ENCODE assay signal across 10 mouse cellular contexts in genomic region chr1:78203622-78204211, GRCm38 (mm10). TPM values are rescaled to one million over a fixed set of nuclear protein-coding genes. Genes with fewer than 3 reads are reported as not detected.
DNase-seq lines count a peak whose midpoint lies in the region; ATAC-seq and TF ChIP-seq lines count a peak whose summit lies in the region.
"Had no signal": no experiment of that assay in that cellular context is flagged by ENCODE, and none has a peak within 500 bp of the region (broad histone marks: within the 10 kb centered on the region; RNA-seq: fewer than 3 reads in every experiment).

No protein-coding gene starts in this region.

- peak overlapping the region; percentile 76 for H3K4me2 ChIP-seq in heart, embryonic 14.5 days (ENCODE audit: low read length)
- peak overlapping the region; percentile 44 for H3K4me2 ChIP-seq in liver, embryonic 14.5 days (ENCODE audit: low read depth)
- H3K4me2 ChIP-seq in stomach, embryonic 16.5 days (ENCODE audit: low read depth, low read length): peak overlapping the region; percentile 65

- H3K4me3 ChIP-seq in heart, embryonic 14.5 days (ENCODE audit: control insufficient read depth in 1 of 2, insufficient read depth in 1 of 2, low read depth in 1 of 2, low read length in 2 of 2): peak overlapping the region; percentile 44 to 49
- H3K4me3 ChIP-seq in liver, embryonic 14.5 days (ENCODE audit: insufficient read depth in 1 of 2, low read depth in 2 of 2, low read length in 2 of 2): peak overlapping the region in 1 of 2 experiments; percentile 20; a peak in 2 of 4 replicates
- H3K4me3 ChIP-seq in stomach, embryonic 16.5 days (replicated peaks; ENCODE audit: low read length): peak overlapping the region; percentile 50

- H3K36me3 ChIP-seq in heart, embryonic 14.5 days (ENCODE audit: control insufficient read depth, insufficient read depth, low read length): no peaks in the 10 kb centered on the region
- no peaks in the 10 kb centered on the region for H3K36me3 ChIP-seq in liver, embryonic 14.5 days (replicated peaks; ENCODE audit: control insufficient read depth, insufficient read depth, low read depth)
- H3K36me3 ChIP-seq in stomach, embryonic 16.5 days (ENCODE audit: control insufficient read depth, insufficient read depth, low read length): no peaks in the 10 kb centered on the region

- H3K27me3 ChIP-seq in heart, embryonic 14.5 days (ENCODE audit: control insufficient read depth, insufficient read depth, low read length): peaks cover 97% of the 10 kb centered on the region
- peaks cover 79% of the 10 kb centered on the region for H3K27me3 ChIP-seq in liver, embryonic 14.5 days (ENCODE audit: control insufficient read depth, insufficient read depth, low read length)
- H3K27me3 ChIP-seq in stomach, embryonic 16.5 days (ENCODE audit: control insufficient read depth, insufficient read depth, low read length): peaks cover 88% of the 10 kb centered on the region

- ATAC-seq in heart, embryonic 14.5 days (ENCODE audit: insufficient number of reproducible peaks, insufficient read depth, low FRiP score, low read depth): no peak
- no peak for ATAC-seq in liver, embryonic 14.5 days (ENCODE audit: insufficient read depth)
- no peak; the same call in 1 of the 2 replicates for ATAC-seq in stomach, embryonic 16.5 days (ENCODE audit: insufficient read depth, low FRiP score)

- intact Hi-C loops in heart, postnatal 25 days (cut with DNase I): no loop called here

- DNase-seq in heart, adult 18-20 months: peak; percentile 19 to 49
- no peak for DNase-seq in heart, postnatal 25 days (ENCODE audit: low spot score)
- peak; percentile 44 for DNase-seq in NIH3T3 (ENCODE audit: low read depth)
- DNase-seq in liver, embryonic 14.5 days (ENCODE audit: low read depth in 3 of 3, low spot score in 3 of 3): no peak
- DNase-seq in ovary, postnatal 36 days (ENCODE audit: low spot score): no peak
- DNase-seq in thymus, postnatal 36 days: no peak

- H3K9me3 ChIP-seq in heart, embryonic 14.5 days (ENCODE audit: control insufficient read depth, low read length): no peaks in the 10 kb centered on the region
- no peaks in the 10 kb centered on the region for H3K9me3 ChIP-seq in liver, embryonic 14.5 days (ENCODE audit: control insufficient read depth, low read length)
- no peaks in the 10 kb centered on the region for H3K9me3 ChIP-seq in stomach, embryonic 16.5 days (replicated peaks; ENCODE audit: control insufficient read depth, low read length)

- H3K9ac ChIP-seq in heart, embryonic 14.5 days (ENCODE audit: low read length): no peak overlapping the region
- H3K9ac ChIP-seq in liver, embryonic 14.5 days (replicated peaks): no peak overlapping the region
- H3K9ac ChIP-seq in stomach, embryonic 16.5 days (ENCODE audit: low read length): no peak overlapping the region

- TF ChIP-seq EP300 in liver, embryonic 14.5 days (IDR thresholded peaks at IDR 0.05; ENCODE audit: low read depth): no peak

- under 1% methylated on average over 33 of the region's 33 CpGs for WGBS in heart, embryonic 14.5 days
- WGBS in liver, embryonic 14.5 days (ENCODE audit: insufficient replicate concordance): under 1% methylated on average over 33 of the region's 33 CpGs
- WGBS in stomach, embryonic 16.5 days: under 1% methylated on average over 33 of the region's 33 CpGs

- no peak overlapping the region for H3K27ac ChIP-seq in heart, embryonic 14.5 days (replicated peaks in 1 of 2; ENCODE audit: control insufficient read depth in 1 of 2, insufficient read depth in 1 of 2, low read depth in 2 of 2, low read length in 2 of 2)
- H3K27ac ChIP-seq in liver, embryonic 14.5 days: no peak overlapping the region
- H3K27ac ChIP-seq in stomach, embryonic 16.5 days (ENCODE audit: low read length): no peak overlapping the region

- peaks cover 2 to 6% of the 10 kb centered on the region in 2 experiments; a peak in 3 of 4 replicates for H3K4me1 ChIP-seq in heart, embryonic 14.5 days (ENCODE audit: control insufficient read depth in 2 of 2, insufficient read depth in 2 of 2, low read length in 2 of 2)
- no peaks in the 10 kb centered on the region for H3K4me1 ChIP-seq in liver, embryonic 14.5 days (replicated peaks; ENCODE audit: control insufficient read depth in 2 of 2, insufficient read depth in 2 of 2, low read length in 1 of 2)
- peaks cover 4% of the 10 kb centered on the region; the same call in 1 of the 2 replicates for H3K4me1 ChIP-seq in stomach, embryonic 16.5 days (ENCODE audit: control insufficient read depth, insufficient read depth, low read length)

- no peak for TF ChIP-seq CTCF in liver, embryonic 14.5 days (IDR thresholded peaks at IDR 0.05; ENCODE audit: low read depth)

RNA-seq across cellular contexts. Expression of gene Pax3, which starts 6.8 kb away (rescaled TPM):
- total RNA-seq in heart, adult 18-20 months (2021): not detected
- total RNA-seq in heart, postnatal 25 days (2021): under 1 TPM in 1 of 2 experiments, not detected in 1; 0.06 TPM
- polyA plus RNA-seq in heart, embryonic 14.5 days (2014; fragmentation: Nextera tagmentation; extraction: Ambion mirVana): 0.08 TPM in 2 replicates
- 0.01 TPM in 1 of 2 replicates, not detected in the other for polyA plus RNA-seq in liver, embryonic 14.5 days (2012; rRNA removed)
- not detected in 2 replicates for polyA plus RNA-seq in liver, embryonic 14.5 days (2014; fragmentation: Nextera tagmentation; extraction: Ambion mirVana)
- polyA plus RNA-seq in stomach, embryonic 16.5 days (2015; fragmentation: Nextera tagmentation; extraction: Ambion mirVana): 0.09 and 0.12 TPM in 2 replicates
- total RNA-seq: layer of hippocampus, adult 18-20 months; MEL had no signal

Comparison
In these comparisons a context has a peak if more than half of its experiments do, and no peak if none do; other contexts are left out.
1. DNase-seq: peak in heart, adult 18-20 months (2 of 2) and NIH3T3 (single experiment); none in heart, postnatal 25 days (single experiment), liver, embryonic 14.5 days (0 of 3), ovary, postnatal 36 days (single experiment) and thymus, postnatal 36 days (0 of 2).
2. Peak in every context shown above with its lines, with median percentiles within 50 percentile points of each other: H3K4me2 ChIP-seq.